Mouse (Mus musculus) left cerebral cortex, adult 8-10 months (tissue): Measurements from ENCODE around the gene Aoah. TPM values are rescaled to one million over a fixed set of nuclear protein-coding genes. Genes with fewer than 3 reads are reported as not detected.

Experiments
- DNase-seq, 2 experiments: peaks; one replicate each; pipeline ENCODE4 v3.0.0; 2022; ENCODE audit warnings: low spot score in 2 of 2
- total RNA-seq, 4 experiments: library from RNA; stranded (reverse); gene quantifications; 2 replicates each; pipeline ENCODE4 v1.2.4; 2022

Gene Aoah
- total RNA-seq, 4 experiments from 2014 or later: 0.23 to 0.48 (median 0.37) TPM

GRCm38 (mm10) chr13:21066021-21066420 is 272.1 kb downstream of the Aoah start:
- DNase-seq: no peak

GRCm38 (mm10) chr13:21074847-21075246 is 280.9 kb downstream of the Aoah start, which contains the start of gene Olfr1370:
TSS of gene Olfr1370 (minus strand) at chr13:21074947.
- no peak for DNase-seq

- no peak for DNase-seq
These were observed 288.8 kb downstream of the Aoah start for GRCm38 (mm10) chr13:21082686-21083085.
